Comparison of ENCODE assay signal across 8 mouse cellular contexts in the genomic region with DNA sequence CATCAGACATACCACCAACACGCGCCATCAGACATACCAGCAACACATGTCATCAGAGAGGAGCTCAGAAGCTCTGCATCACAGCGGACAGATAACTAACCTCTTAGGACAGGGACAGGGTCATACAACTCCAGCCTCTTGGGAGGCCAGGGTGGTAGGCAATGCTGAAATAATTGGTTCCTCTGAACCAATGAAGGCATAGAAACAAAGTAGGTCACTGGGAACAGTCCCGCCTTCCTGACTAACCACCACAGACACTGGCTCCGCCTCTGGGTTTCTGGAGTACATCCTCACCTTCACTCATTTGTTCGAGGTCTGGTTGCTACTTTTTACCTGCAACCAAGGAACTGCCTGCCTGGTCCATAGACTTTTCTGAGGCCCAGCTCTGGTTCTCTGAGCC.
DNase-seq lines count a peak whose midpoint lies in the region; ATAC-seq and TF ChIP-seq lines count a peak whose summit lies in the region.

No protein-coding gene starts in this region.

- peaks cover 94% of the 10 kb centered on the region for H3K27me3 ChIP-seq in heart, embryonic 16.5 days (ENCODE audit: control insufficient read depth, insufficient read depth, low read length)
- no peaks in the 10 kb centered on the region for H3K27me3 ChIP-seq in E14TG2a.4 (ENCODE audit: insufficient read depth, low read length)
- H3K27me3 ChIP-seq in embryonic facial prominence, embryonic 13.5 days, result no peaks in the 10 kb centered on the region
- H3K27me3 ChIP-seq in limb, embryonic 13.5 days, result no peaks in the 10 kb centered on the region
- no peaks in the 10 kb centered on the region for H3K27me3 ChIP-seq in liver, postnatal 0 days (ENCODE audit: insufficient read depth, low read length)

- peak overlapping the region; percentile 78 for H3K27ac ChIP-seq in heart, embryonic 16.5 days (ENCODE audit: low read length)
- H3K27ac ChIP-seq in embryonic facial prominence, embryonic 13.5 days, result peak overlapping the region; percentile 84; the same call in 1 of the 2 replicates
- H3K27ac ChIP-seq in limb, embryonic 13.5 days, result peak overlapping the region; percentile 72; the same call in 1 of the 2 replicates
- no peak overlapping the region for H3K27ac ChIP-seq in liver, postnatal 0 days (ENCODE audit: low read depth)

- H3K9ac ChIP-seq in heart, embryonic 16.5 days (ENCODE audit: low read length), result no peak overlapping the region
- H3K9ac ChIP-seq in embryonic facial prominence, embryonic 13.5 days, result no peak overlapping the region
- H3K9ac ChIP-seq in limb, embryonic 13.5 days, result no peak overlapping the region
- no peak overlapping the region for H3K9ac ChIP-seq in liver, postnatal 0 days (replicated peaks)

- peaks cover 3% of the 10 kb centered on the region; the same call in 1 of the 2 replicates for H3K9me3 ChIP-seq in heart, embryonic 16.5 days (replicated peaks; ENCODE audit: control insufficient read depth, low read length)
- H3K9me3 ChIP-seq in E14TG2a.4 (ENCODE audit: low read length), result no peaks in the 10 kb centered on the region
- H3K9me3 ChIP-seq in embryonic facial prominence, embryonic 13.5 days, result no peaks in the 10 kb centered on the region
- no peaks in the 10 kb centered on the region for H3K9me3 ChIP-seq in limb, embryonic 13.5 days
- no peaks in the 10 kb centered on the region for H3K9me3 ChIP-seq in liver, postnatal 0 days (ENCODE audit: low read length)

- H3K36me3 ChIP-seq in heart, embryonic 16.5 days (ENCODE audit: control insufficient read depth, insufficient read depth), result no peaks in the 10 kb centered on the region
- H3K36me3 ChIP-seq in E14TG2a.4 (ENCODE audit: insufficient read depth, low read length), result 0 out of 2 replicates have a peak, but pooled peaks cover 10% of the 10 kb centered on the region
- no peaks in the 10 kb centered on the region for H3K36me3 ChIP-seq in embryonic facial prominence, embryonic 13.5 days
- no peaks in the 10 kb centered on the region for H3K36me3 ChIP-seq in limb, embryonic 13.5 days
- H3K36me3 ChIP-seq in liver, postnatal 0 days (replicated peaks; ENCODE audit: insufficient read depth, low read length), result no peaks in the 10 kb centered on the region

- TF ChIP-seq EP300 in liver, postnatal 0 days (IDR thresholded peaks at IDR 0.05; ENCODE audit: low read depth), result no peak

- H3K4me3 ChIP-seq in heart, embryonic 16.5 days (ENCODE audit: low read length), result no peak overlapping the region
- peak overlapping the region; percentile 58; the same call in 1 of the 2 replicates for H3K4me3 ChIP-seq in E14TG2a.4 (replicated peaks; ENCODE audit: low read length)
- H3K4me3 ChIP-seq in embryonic facial prominence, embryonic 13.5 days, result no peak overlapping the region
- no peak overlapping the region for H3K4me3 ChIP-seq in limb, embryonic 13.5 days
- H3K4me3 ChIP-seq in liver, postnatal 0 days (ENCODE audit: low read depth, low read length), result no peak overlapping the region

- ATAC-seq in heart, embryonic 16.5 days (replicated peaks; ENCODE audit: extremely low read depth, insufficient read depth, low FRiP score), result no peak
- no peak for ATAC-seq in embryonic facial prominence, embryonic 13.5 days (ENCODE audit: insufficient number of reproducible peaks, insufficient read depth, low FRiP score, low TSS enrichment, low read depth)
- ATAC-seq in limb, embryonic 13.5 days (ENCODE audit: low FRiP score, low read depth), result no peak
- no peak for ATAC-seq in erythroid progenitor cell, adult 5-6 weeks (replicated peaks; ENCODE audit: low FRiP score, poor library complexity, severe bottlenecking)
- ATAC-seq in liver, postnatal 0 days, result no peak

- 80% methylated on average over 6 of the region's 6 CpGs for WGBS in heart, embryonic 16.5 days
- 82% methylated on average over 6 of the region's 6 CpGs for WGBS in embryonic facial prominence, embryonic 13.5 days
- WGBS in limb, embryonic 13.5 days, result 79% methylated on average over 6 of the region's 6 CpGs
- WGBS in liver, postnatal 0 days (ENCODE audit: insufficient replicate concordance), result 81% methylated on average over 6 of the region's 6 CpGs

- TF ChIP-seq CTCF in E14TG2a.4 (conservative IDR thresholded peaks at IDR 0.05; ENCODE audit: low read length), result no peak
- no peak for TF ChIP-seq CTCF in liver, postnatal 0 days (IDR thresholded peaks at IDR 0.05; ENCODE audit: low read depth)

- H3K4me2 ChIP-seq in heart, embryonic 16.5 days (ENCODE audit: low read depth, low read length), result no peak overlapping the region
- H3K4me2 ChIP-seq in embryonic facial prominence, embryonic 13.5 days, result no peak overlapping the region
- peak overlapping the region; percentile 53; the same call in 1 of the 2 replicates for H3K4me2 ChIP-seq in limb, embryonic 13.5 days (replicated peaks)
- no peak overlapping the region for H3K4me2 ChIP-seq in liver, postnatal 0 days (ENCODE audit: low read depth, low read length)

- peaks cover 5% of the 10 kb centered on the region; the same call in 1 of the 2 replicates for H3K4me1 ChIP-seq in heart, embryonic 16.5 days (ENCODE audit: control insufficient read depth, insufficient read depth, low read length)
- peaks cover 98% of the 10 kb centered on the region for H3K4me1 ChIP-seq in E14TG2a.4 (replicated peaks; ENCODE audit: low read depth, low read length)
- H3K4me1 ChIP-seq in embryonic facial prominence, embryonic 13.5 days, result peaks cover 39% of the 10 kb centered on the region
- peaks cover 43% of the 10 kb centered on the region for H3K4me1 ChIP-seq in limb, embryonic 13.5 days
- H3K4me1 ChIP-seq in liver, postnatal 0 days (ENCODE audit: insufficient read depth), result no peaks in the 10 kb centered on the region

- no peak for DNase-seq in heart, adult 11 months
- DNase-seq in ovary, postnatal 14 days (ENCODE audit: low spot score), result no peak
- no peak for DNase-seq in liver, postnatal 0 days
